Mouse (Mus musculus) midbrain, embryonic 13.5 days (tissue): ENCODE data around the gene Tmem219. TPM values are rescaled to one million over a fixed set of nuclear protein-coding genes. Genes with fewer than 3 reads are reported as not detected.

Experiments
- ATAC-seq: fragments of 200-750 bp; cut with Nextera tagmentation; 2 replicates; pipeline ENCODE4 v1.8.0; 2017; ENCODE audit warnings: mild to moderate bottlenecking, moderate TSS enrichment, moderate library complexity
- H3K27ac ChIP-seq: fragments of 300-500 bp; sonication (generic); 2 replicates; pipeline ENCODE4 v1.5.1; 2015; ENCODE audit warnings: inconsistent platforms, mild to moderate bottlenecking, moderate library complexity
- H3K27me3 ChIP-seq: fragments of 300-500 bp; sonication (generic); 2 replicates; pipeline ENCODE4 v1.6.1; 2015; ENCODE audit warnings: mild to moderate bottlenecking, inconsistent platforms
- H3K36me3 ChIP-seq: fragments of 300-500 bp; sonication (generic); 2 replicates; pipeline ENCODE4 v1.6.1; 2015; ENCODE audit warnings: mild to moderate bottlenecking, inconsistent platforms
- H3K4me1 ChIP-seq: fragments of 300-500 bp; sonication (generic); replicated peaks from 2 replicates; pipeline ENCODE4 v1.6.1; 2015; ENCODE audit warnings: inconsistent platforms
- H3K4me2 ChIP-seq: fragments of 300-500 bp; sonication (generic); replicated peaks from 2 replicates; pipeline ENCODE4 v1.6.1; 2015; ENCODE audit warnings: moderate library complexity, mild to moderate bottlenecking, inconsistent platforms
- H3K4me3 ChIP-seq: fragments of 300-500 bp; sonication (generic); replicated peaks from 2 replicates; pipeline ENCODE4 v1.5.1; 2015; ENCODE audit warnings: mild to moderate bottlenecking, inconsistent platforms
- H3K9ac ChIP-seq: fragments of 300-500 bp; sonication (generic); replicated peaks from 2 replicates; pipeline ENCODE4 v1.6.1; 2015; ENCODE audit warnings: mild to moderate bottlenecking, inconsistent platforms
- H3K9me3 ChIP-seq: fragments of 300-500 bp; sonication (generic); 2 replicates; pipeline ENCODE4 v1.6.1; 2016; ENCODE audit warnings: mild to moderate bottlenecking, inconsistent platforms
- WGBS: fragments of 180-500 bp; shearing (Covaris S2); methylation state at CpG from one replicate; pipeline ENCODE4 v1.1.7; 2015; 5-methylcytosine and 5-hydroxymethylcytosine counted together
- polyA plus RNA-seq: library from polyadenylated mRNA; unstranded; fragments of >200 nt; fragmentation: Nextera tagmentation; extraction: Ambion mirVana; gene quantifications from 2 replicates; pipeline ENCODE4 v1.2.1, GENCODE M21; 2015

The Tmem219 gene
- polyA plus RNA-seq: 33.2 and 35.0 TPM in 2 replicates

- H3K27me3 ChIP-seq: no peaks in the 10 kb centered on the region
- H3K27ac ChIP-seq: peak within 1 kb of the TSS; percentile 83
- WGBS: 7% methylated on average over 5 of the region's 5 CpGs
- peak within 1 kb of the TSS; percentile 40; the same call in 1 of the 2 replicates for H3K9ac ChIP-seq
- peak within 1 kb of the TSS; percentile 39 for H3K4me2 ChIP-seq
- H3K9me3 ChIP-seq: no peaks in the 10 kb centered on the region
- H3K4me3 ChIP-seq: peak within 1 kb of the TSS; percentile 18
- H3K36me3 ChIP-seq: no peaks in the 10 kb centered on the region
- peak; percentile 82 for ATAC-seq
- H3K4me1 ChIP-seq: peaks cover 27% of the 10 kb centered on the region
Measured at GRCm38 (mm10) chr7:126922624-126923060, at the start of gene Tmem219. Gene Tmem219 (minus strand): TSS chr7:126922917.

- WGBS: 62% methylated on average over 6 of the region's 6 CpGs
- ATAC-seq: no peak
- no peak overlapping the region for H3K4me3 ChIP-seq
Measured at GRCm38 (mm10) chr7:126967361-126967760, 44.6 kb upstream of the Tmem219 start.

GRCm38 (mm10) chr7:126965568-126965967 is 42.9 kb upstream of the Tmem219 start:
- no peak overlapping the region for H3K27ac ChIP-seq
- no peak for ATAC-seq
- WGBS: 67% methylated on average over 3 of the region's 3 CpGs
- peaks cover 88% of the 10 kb centered on the region for H3K36me3 ChIP-seq
- H3K27me3 ChIP-seq: peaks cover 37% of the 10 kb centered on the region
- no peak overlapping the region for H3K4me2 ChIP-seq
- no peak overlapping the region for H3K4me3 ChIP-seq
- no peaks in the 10 kb centered on the region; the same call in 1 of the 2 replicates for H3K9me3 ChIP-seq
- H3K4me1 ChIP-seq: no peaks in the 10 kb centered on the region
- no peak overlapping the region for H3K9ac ChIP-seq

More at GRCm38 (mm10) chr7:126967361-126967760, 44.6 kb upstream of the Tmem219 start:
- H3K9me3 ChIP-seq: no peaks in the 10 kb centered on the region; the same call in 1 of the 2 replicates
- H3K36me3 ChIP-seq: peaks cover 88% of the 10 kb centered on the region
- no peak overlapping the region for H3K9ac ChIP-seq
- H3K4me2 ChIP-seq: no peak overlapping the region
- peaks cover 20% of the 10 kb centered on the region for H3K27me3 ChIP-seq
- no peaks in the 10 kb centered on the region for H3K4me1 ChIP-seq
- no peak overlapping the region for H3K27ac ChIP-seq

- 30% methylated on average over 19 of the region's 19 CpGs for WGBS
- H3K9me3 ChIP-seq: no peaks in the 10 kb centered on the region
- no peak overlapping the region for H3K4me2 ChIP-seq
- no peak for ATAC-seq
- no peak overlapping the region for H3K9ac ChIP-seq
- H3K4me3 ChIP-seq: no peak overlapping the region
- H3K27ac ChIP-seq: no peak overlapping the region
- peaks cover 87% of the 10 kb centered on the region for H3K36me3 ChIP-seq
- no peaks in the 10 kb centered on the region for H3K4me1 ChIP-seq
- peaks cover 38% of the 10 kb centered on the region for H3K27me3 ChIP-seq
Measured at GRCm38 (mm10) chr7:126963548-126964286, 41.0 kb upstream of the Tmem219 start.

- H3K4me3 ChIP-seq: no peak overlapping the region
- H3K27me3 ChIP-seq: peaks cover 38% of the 10 kb centered on the region
- WGBS: 88% methylated on average over 4 of the region's 4 CpGs
- H3K9me3 ChIP-seq: no peaks in the 10 kb centered on the region
- H3K36me3 ChIP-seq: peaks cover 87% of the 10 kb centered on the region
- no peak overlapping the region for H3K27ac ChIP-seq
- H3K9ac ChIP-seq: no peak overlapping the region
- ATAC-seq: no peak
- H3K4me1 ChIP-seq: no peaks in the 10 kb centered on the region
- H3K4me2 ChIP-seq: no peak overlapping the region
Measured at GRCm38 (mm10) chr7:126961965-126962364, 39.2 kb upstream of the Tmem219 start.

GRCm38 (mm10) chr7:126961095-126961494 is 38.4 kb upstream of the Tmem219 start:
- Histone ChIP-seq H3K9me3 (no peaks in the 10 kb centered on the region), H3K4me1 (no peaks in the 10 kb centered on the region), H3K9ac (no peak overlapping the region), H3K27ac (no peak overlapping the region), H3K27me3 (peaks cover 38% of the 10 kb centered on the region), H3K4me3 (no peak overlapping the region), H3K4me2 (no peak overlapping the region), H3K36me3 (peaks cover 83% of the 10 kb centered on the region)
- WGBS: 88% methylated on average over 5 of the region's 5 CpGs
- no peak for ATAC-seq

GRCm38 (mm10) chr7:126959780-126960179 is 37.1 kb upstream of the Tmem219 start:
- Histone ChIP-seq H3K27ac (no peak overlapping the region), H3K4me2 (no peak overlapping the region), H3K4me1 (no peaks in the 10 kb centered on the region), H3K9ac (no peak overlapping the region), H3K36me3 (peaks cover 82% of the 10 kb centered on the region), H3K4me3 (no peak overlapping the region), H3K9me3 (no peaks in the 10 kb centered on the region), H3K27me3 (peaks cover 38% of the 10 kb centered on the region)
- 76% methylated on average over 9 of the region's 9 CpGs for WGBS
- no peak for ATAC-seq

GRCm38 (mm10) chr7:126955125-126955524 is 32.4 kb upstream of the Tmem219 start:
- Histone ChIP-seq H3K9ac (no peak overlapping the region), H3K27ac (no peak overlapping the region), H3K36me3 (peaks cover 48% of the 10 kb centered on the region), H3K4me3 (no peak overlapping the region), H3K9me3 (no peaks in the 10 kb centered on the region), H3K4me2 (no peak overlapping the region), H3K27me3 (peaks cover 22% of the 10 kb centered on the region), H3K4me1 (peaks cover 35% of the 10 kb centered on the region)
- WGBS: 64% methylated on average over 3 of the region's 3 CpGs
- ATAC-seq: no peak

- no peak for ATAC-seq
- 0% methylated on average over 5 of the region's 8 CpGs for WGBS
- Histone ChIP-seq H3K4me1 (peaks cover 58% of the 10 kb centered on the region), H3K4me2 (peak overlapping the region; percentile 98), H3K9ac (peak overlapping the region; percentile 81), H3K4me3 (peak overlapping the region; percentile 63), H3K27ac (no peak overlapping the region), H3K27me3 (peaks cover 22% of the 10 kb centered on the region), H3K9me3 (no peaks in the 10 kb centered on the region), H3K36me3 (peaks cover 26% of the 10 kb centered on the region)
Measured at GRCm38 (mm10) chr7:126952646-126953045, 29.9 kb upstream of the Tmem219 start.

GRCm38 (mm10) chr7:126951741-126952140 is 29.0 kb upstream of the Tmem219 start:
- peak overlapping the region; percentile 98 for H3K4me2 ChIP-seq
- H3K27ac ChIP-seq: 0 out of 2 replicates have a peak overlapping the region, but pooled peaks have one; percentile 25
- H3K36me3 ChIP-seq: peaks cover 16% of the 10 kb centered on the region
- peaks cover 22% of the 10 kb centered on the region for H3K27me3 ChIP-seq
- H3K4me3 ChIP-seq: peak overlapping the region; percentile 63
- H3K9me3 ChIP-seq: no peaks in the 10 kb centered on the region
- H3K4me1 ChIP-seq: peaks cover 67% of the 10 kb centered on the region
- no peak for ATAC-seq
- H3K9ac ChIP-seq: peak overlapping the region; percentile 81
- 22% methylated on average over 4 of the region's 4 CpGs for WGBS

GRCm38 (mm10) chr7:126950647-126951615 is 28.2 kb upstream of the Tmem219 start:
- Histone ChIP-seq H3K4me3 (peak overlapping the region; percentile 63), H3K4me2 (peak overlapping the region; percentile 98), H3K27ac (peak overlapping the region; percentile 93), H3K4me1 (peaks cover 72% of the 10 kb centered on the region), H3K9me3 (no peaks in the 10 kb centered on the region), H3K27me3 (peaks cover 22% of the 10 kb centered on the region), H3K36me3 (peaks cover 24% of the 10 kb centered on the region), H3K9ac (peak overlapping the region; percentile 81)
- ATAC-seq: no peak
- WGBS: 3% methylated on average over 26 of the region's 26 CpGs
